Mouse (Mus musculus) MEL (cell line): ENCODE data around the gene Col4a2. TPM values are rescaled to one million over a fixed set of nuclear protein-coding genes. Genes with fewer than 3 reads are reported as not detected.

Experiments
- DNase-seq: peaks from one replicate; pipeline ENCODE4 v3.0.0; 2011; ENCODE audit warnings: low read depth, low spot score
- H3K27ac ChIP-seq: 2 replicates; pipeline ENCODE4 v1.5.1; 2012; ENCODE audit warnings: low read depth, mild to moderate bottlenecking, control low read depth, low read length, moderate library complexity; ENCODE audit not compliant: control insufficient read depth
- H3K27me3 ChIP-seq, 2 experiments: fragments of 150-350 bp in 1 of 2; sonication (generic) in 1 of 2; 2 replicates each; pipeline ENCODE4 v1.6.1; 2012; ENCODE audit warnings: low read length in 2 of 2, mild to moderate bottlenecking in 2 of 2, improper control_type of control experiment in 1 of 2, moderate library complexity in 1 of 2; ENCODE audit not compliant: insufficient read depth in 2 of 2, control insufficient read depth in 1 of 2
- H3K36me3 ChIP-seq, 2 experiments: 2 replicates each; pipeline ENCODE4 v1.6.1; 2012 to 2014; ENCODE audit warnings: low read length in 2 of 2, improper control_type of control experiment in 1 of 2, inconsistent platforms in 1 of 2, mild to moderate bottlenecking in 1 of 2; ENCODE audit not compliant: insufficient read depth in 2 of 2, control insufficient read depth in 1 of 2
- H3K4me1 ChIP-seq, 2 experiments: fragments of 150-350 bp in 1 of 2; sonication (generic) in 1 of 2; 2 replicates each; pipeline ENCODE4 v1.6.1; 2012; ENCODE audit warnings: low read length in 2 of 2, improper control_type of control experiment in 1 of 2, mild to moderate bottlenecking in 1 of 2; ENCODE audit not compliant: insufficient read depth in 2 of 2, control insufficient read depth in 1 of 2
- H3K4me3 ChIP-seq, 2 experiments: fragments of 150-350 bp in 1 of 2; sonication (generic) in 1 of 2; 2 replicates each; pipeline ENCODE4 v1.5.1; 2012; ENCODE audit warnings: low read depth in 2 of 2, low read length in 2 of 2, mild to moderate bottlenecking in 2 of 2, moderate library complexity in 2 of 2, control low read depth in 1 of 2, improper control_type of control experiment in 1 of 2; ENCODE audit not compliant: control insufficient read depth in 1 of 2, insufficient read depth in 1 of 2
- H3K79me2 ChIP-seq: 2 replicates; pipeline ENCODE4 v1.6.1; 2012; ENCODE audit warnings: mild to moderate bottlenecking, low read length, moderate library complexity; ENCODE audit not compliant: control insufficient read depth, poor library complexity, insufficient read depth
- H3K9ac ChIP-seq: 2 replicates; pipeline ENCODE4 v1.6.1; 2012; ENCODE audit warnings: low read depth, mild to moderate bottlenecking, control low read depth, low read length, moderate library complexity; ENCODE audit not compliant: control insufficient read depth, poor library complexity, severe bottlenecking
- H3K9me3 ChIP-seq: fragments of 150-350 bp; sonication (generic); replicated peaks from 2 replicates; pipeline ENCODE4 v1.6.1; 2012; ENCODE audit warnings: mild to moderate bottlenecking, low read length, improper control_type of control experiment, moderate library complexity; ENCODE audit not compliant: insufficient read depth
- BHLHE40 ChIP-seq: IDR thresholded peaks from 2 replicates; pipeline ENCODE4 v1.6.1; 2012; ENCODE audit warnings: low read depth, mild to moderate bottlenecking, inconsistent platforms, low read length, improper control_type of control experiment, borderline replicate concordance
- E2F4 ChIP-seq: IDR thresholded peaks from 2 replicates; pipeline ENCODE4 v1.6.1; 2011; ENCODE audit warnings: low read depth, low read length, improper control_type of control experiment, borderline replicate concordance
- ELF1 ChIP-seq: IDR thresholded peaks from 2 replicates; pipeline ENCODE4 v1.6.1; 2014; ENCODE audit warnings: low read depth, mild to moderate bottlenecking, inconsistent platforms, low read length, improper control_type of control experiment, moderate library complexity
- EP300 ChIP-seq, 2 experiments: IDR thresholded peaks; 2 replicates each; pipeline ENCODE4 v1.6.1; 2011; ENCODE audit warnings: improper control_type of control experiment in 2 of 2, low read length in 2 of 2, low read depth in 1 of 2, mild to moderate bottlenecking in 1 of 2
- HCFC1 ChIP-seq: IDR thresholded peaks from 2 replicates; pipeline ENCODE4 v1.6.1; 2012; ENCODE audit warnings: low read depth, mild to moderate bottlenecking, inconsistent platforms, low read length, improper control_type of control experiment, moderate library complexity
- JUND ChIP-seq: IDR thresholded peaks from 2 replicates; pipeline ENCODE4 v1.6.1; 2011; ENCODE audit warnings: low read depth, mild to moderate bottlenecking, improper control_type of control experiment, low read length
- MAFK ChIP-seq: IDR thresholded peaks from 2 replicates; pipeline ENCODE4 v1.6.1; 2011; ENCODE audit warnings: low read depth, mild to moderate bottlenecking, low read length, improper control_type of control experiment, borderline replicate concordance
- MAX ChIP-seq: IDR thresholded peaks from 2 replicates; pipeline ENCODE4 v1.6.1; 2011; ENCODE audit warnings: low read length, improper control_type of control experiment
- MXI1 ChIP-seq: IDR thresholded peaks from 2 replicates; pipeline ENCODE4 v1.6.1; 2011; ENCODE audit warnings: mild to moderate bottlenecking, low read depth, low read length, improper control_type of control experiment
- MYC ChIP-seq: IDR thresholded peaks from 2 replicates; pipeline ENCODE4 v1.6.1; 2011; ENCODE audit warnings: low read depth, mild to moderate bottlenecking, low read length, improper control_type of control experiment, moderate library complexity
- NELFE ChIP-seq: IDR thresholded peaks from 2 replicates; pipeline ENCODE4 v1.6.1; 2011; ENCODE audit warnings: low read depth, low read length, improper control_type of control experiment
- NRF1 ChIP-seq: IDR thresholded peaks from 2 replicates; pipeline ENCODE4 v1.6.1; 2014; ENCODE audit warnings: low read depth, mild to moderate bottlenecking, inconsistent platforms, low read length, improper control_type of control experiment, moderate library complexity; ENCODE audit not compliant: poor library complexity, insufficient read depth, severe bottlenecking
- SIN3A ChIP-seq: IDR thresholded peaks from 2 replicates; pipeline ENCODE4 v1.6.1; 2012; ENCODE audit warnings: low read length, improper control_type of control experiment, inconsistent platforms
- SMC3 ChIP-seq: IDR thresholded peaks from 2 replicates; pipeline ENCODE4 v1.6.1; 2011; ENCODE audit warnings: low read depth, low read length, improper control_type of control experiment
- TCF12 ChIP-seq: IDR thresholded peaks from 2 replicates; pipeline ENCODE4 v1.6.1; 2014; ENCODE audit warnings: low read depth, mild to moderate bottlenecking, inconsistent platforms, low read length, improper control_type of control experiment, moderate library complexity
- UBTF ChIP-seq: IDR thresholded peaks from 2 replicates; pipeline ENCODE4 v1.6.1; 2012; ENCODE audit warnings: low read depth, mild to moderate bottlenecking, inconsistent platforms, low read length, improper control_type of control experiment, moderate library complexity, borderline replicate concordance; ENCODE audit not compliant: insufficient read depth
- ZC3H11A ChIP-seq: IDR thresholded peaks from 2 replicates; pipeline ENCODE4 v1.6.1; 2012; ENCODE audit warnings: low read depth, mild to moderate bottlenecking, inconsistent platforms, low read length, improper control_type of control experiment
- ZKSCAN1 ChIP-seq: IDR thresholded peaks from 2 replicates; pipeline ENCODE4 v1.6.1; 2012; ENCODE audit warnings: low read depth, mild to moderate bottlenecking, inconsistent platforms, low read length, improper control_type of control experiment, moderate library complexity
- ZNF384 ChIP-seq: IDR thresholded peaks from 2 replicates; pipeline ENCODE4 v1.6.1; 2012; ENCODE audit warnings: low read depth, mild to moderate bottlenecking, inconsistent platforms, low read length, improper control_type of control experiment
- polyA plus RNA-seq, 2 experiments: library from polyadenylated mRNA; stranded (reverse) in 1 of 2; unstranded in 1 of 2; fragments of >175 nt in 1 of 2; fragments of >200 nt in 1 of 2; gene quantifications; 2 replicates each; pipeline versions ENCODE4 v1.2.1 to v1.2.4; 2012; ENCODE audit warnings: low replicate concordance in 2 of 2, low read depth in 1 of 2; ENCODE audit not compliant: insufficient read length in 2 of 2, insufficient read depth in 1 of 2, missing spikeins in 1 of 2
- total RNA-seq: library from RNA; depleted of rRNA; stranded (reverse); fragments of 300-350 nt; gene quantifications from 2 replicates; pipeline ENCODE4 v1.2.3, GENCODE M21; 2012

Gene Col4a2
- total and polyA plus RNA-seq, 3 experiments, result 0.04 to 0.81 TPM; not detected in 1

GRCm38 (mm10) chr8:11309226-11309625 lies 3.4 kb upstream of the Col4a2 start:
- Histone ChIP-seq H3K9me3 (no peaks in the 10 kb centered on the region), H3K9ac (no peak overlapping the region), H3K27ac (no peak overlapping the region), H3K4me3 (no peak overlapping the region), H3K36me3 (no peaks in the 10 kb centered on the region), H3K4me1 (no peaks in the 10 kb centered on the region), H3K79me2 (no peaks in the 10 kb centered on the region), H3K27me3 (no peaks in the 10 kb centered on the region)
- TF ChIP-seq UBTF (no peak), EP300 (IDR thresholded peaks at IDR 0.05; ENCODE audit: low read depth in 1 of 2, low read length in 2 of 2) (no peak), SMC3 (no peak), MYC (no peak), TCF12 (no peak), NELFE (no peak), MAX (no peak), ZKSCAN1 (no peak), SIN3A (no peak), MXI1 (no peak)
- no peak for DNase-seq

- no peaks in the 10 kb centered on the region for H3K79me2 ChIP-seq
- H3K9me3 ChIP-seq, result no peaks in the 10 kb centered on the region
- no peak overlapping the region for H3K27ac ChIP-seq
- no peaks in the 10 kb centered on the region for H3K36me3 ChIP-seq
- DNase-seq, result no peak
- TF ChIP-seq MAFK (no peak), BHLHE40 (no peak), HCFC1 (no peak), TCF12 (no peak), JUND (no peak), E2F4 (no peak), ZNF384 (no peak), NRF1 (no peak), EP300 (IDR thresholded peaks at IDR 0.05; ENCODE audit: low read depth in 1 of 2, low read length in 2 of 2) (no peak), UBTF (no peak), ELF1 (no peak), ZC3H11A (no peak)
- no peaks in the 10 kb centered on the region for H3K27me3 ChIP-seq
- H3K9ac ChIP-seq, result no peak overlapping the region
- no peaks in the 10 kb centered on the region for H3K4me1 ChIP-seq
- no peak overlapping the region for H3K4me3 ChIP-seq
Measured at GRCm38 (mm10) chr8:11310049-11310448, 2.6 kb upstream of the Col4a2 start.
